Mouse (Mus musculus) effector memory CD4-positive, alpha-beta T cell, adult 5 months (primary cell): ENCODE measurements around the gene Gm5142. TPM values are rescaled to one million over a fixed set of nuclear protein-coding genes. Genes with fewer than 3 reads are reported as not detected.

ENCODE experiments used
- polyA plus RNA-seq: library from polyadenylated mRNA; unstranded; fragments of 100-300 nt; shearing (Covaris generic); gene quantifications from one replicate; pipeline ENCODE4 v1.2.1, GENCODE M21; 2017

Gm5142 gene
- polyA plus RNA-seq = not detected

DNA sequence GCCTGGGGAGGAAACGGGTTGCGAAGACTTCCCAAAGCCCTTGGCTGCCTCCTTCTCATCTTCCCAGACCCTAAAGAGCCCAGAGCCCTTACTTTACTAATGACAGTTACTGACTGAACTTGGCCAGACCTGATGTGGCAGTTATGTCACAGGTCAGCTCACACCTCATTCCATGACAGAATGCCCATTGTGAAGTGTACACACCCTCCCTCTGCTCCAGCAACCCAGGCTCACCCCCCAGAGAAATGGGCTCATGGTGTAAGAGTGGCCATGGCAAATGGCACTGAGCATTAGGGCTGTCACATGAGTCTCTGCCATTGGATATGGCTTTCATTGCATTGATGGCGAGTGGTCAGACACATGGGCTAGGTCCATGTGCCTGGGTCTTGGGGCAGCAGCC lies at the start of gene Gm5142:
TSS of gene Gm5142 (minus strand) at position 101 of the 400 bp plus-strand sequence.

DNA sequence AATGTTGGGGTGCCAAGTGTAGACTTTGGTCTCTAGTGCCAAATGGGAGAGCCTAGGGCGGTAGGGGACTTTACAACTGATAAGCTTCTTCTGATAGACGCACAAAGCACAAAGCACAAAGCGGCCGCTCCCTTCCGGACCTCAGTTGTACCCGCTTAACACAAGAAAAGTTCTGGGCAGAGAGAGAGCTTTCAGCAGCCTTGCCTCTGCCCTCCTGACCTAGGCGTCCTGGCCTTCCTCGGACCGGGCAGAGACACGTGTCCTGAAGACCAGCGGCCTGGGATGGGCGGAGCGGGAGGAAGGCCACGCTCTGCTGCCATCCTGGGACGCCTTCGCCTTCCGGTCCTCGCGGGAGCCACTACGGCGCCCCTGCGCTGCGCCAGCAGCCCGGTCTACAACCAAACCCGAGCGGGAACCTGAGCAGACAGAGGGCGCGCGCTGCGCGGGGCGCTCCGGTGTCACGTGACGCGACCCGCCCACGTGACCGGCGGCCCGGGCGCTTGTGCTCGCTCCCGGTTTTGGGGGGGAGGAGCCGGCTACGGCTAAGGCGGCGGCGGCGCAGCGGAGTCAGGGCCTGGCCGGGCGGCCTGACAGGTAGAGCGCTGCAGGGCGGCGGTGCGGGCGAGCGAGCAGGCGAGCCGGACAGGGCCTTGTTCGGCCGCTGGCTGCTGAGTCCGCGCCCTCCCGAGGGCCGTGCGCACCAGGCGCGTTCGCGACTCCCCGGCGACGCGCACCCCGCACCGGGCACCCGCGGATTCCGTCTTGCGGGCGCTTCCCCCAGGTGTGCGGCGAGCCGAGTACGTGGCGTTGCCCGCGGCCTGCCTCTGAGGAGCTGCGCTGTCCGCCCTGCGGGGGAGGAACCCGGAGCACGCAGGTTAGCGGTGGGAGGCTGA lies 22.4 kb upstream of the Gm5142 start, which contains the start of gene Rcbtb1:
TSS of gene Rcbtb1 (plus strand) at position 499 of the 893 bp plus-strand sequence.

DNA sequence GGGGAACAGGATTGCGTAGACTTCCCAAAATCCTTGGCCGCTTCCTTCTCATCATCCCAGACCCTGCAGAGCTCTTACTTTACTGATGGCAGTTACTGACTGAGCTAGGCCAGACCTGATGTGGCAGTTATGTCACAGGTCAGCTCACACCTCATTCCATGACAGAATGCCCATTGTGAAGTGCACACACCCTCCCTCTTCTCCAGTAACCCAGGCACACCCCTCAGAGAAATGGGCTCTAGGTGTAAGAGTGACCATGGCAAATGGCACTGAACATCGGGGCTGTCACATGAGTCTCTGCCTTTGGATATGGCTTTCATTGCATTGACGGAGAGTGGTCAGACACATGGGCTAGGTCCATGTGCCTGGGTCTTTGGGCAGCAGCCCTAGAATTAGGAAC lies 35.8 kb downstream of the Gm5142 start, which contains the start of gene 1700129C05Rik:
TSS of gene 1700129C05Rik (minus strand) at position 101 of the 400 bp plus-strand sequence.

Other genes with a start within 250 kb of the Gm5142 start
- not detected for gene 1700129C05Rik, start 35.9 kb downstream of the Gm5142 start, polyA plus RNA-seq
- 53.3 TPM for gene Rcbtb1, start 22.5 kb upstream of the Gm5142 start, polyA plus RNA-seq
- gene Gm6904, start 81.5 kb upstream of the Gm5142 start, polyA plus RNA-seq = 3.1 TPM
- gene Phf11a, start 118.8 kb upstream of the Gm5142 start, polyA plus RNA-seq = 13.5 TPM
- gene Phf11b, start 162.6 kb upstream of the Gm5142 start, polyA plus RNA-seq = 83.3 TPM
- 7.1 TPM for gene Phf11d, start 186.7 kb upstream of the Gm5142 start, polyA plus RNA-seq
- gene Phf11c, start 216.6 kb upstream of the Gm5142 start, polyA plus RNA-seq = 6.3 TPM